Mouse (Mus musculus) CH12.LX (cell line): ENCODE data around the gene Nat9. TPM values are rescaled to one million over a fixed set of nuclear protein-coding genes. Genes with fewer than 3 reads are reported as not detected.

ENCODE experiments used
- DNase-seq: peaks from one replicate; pipeline ENCODE4 v3.0.0-alpha.2; 2013; ENCODE audit errors: extremely low read depth
- H3K27ac ChIP-seq: 2 replicates; pipeline ENCODE4 v1.5.1; 2012; ENCODE audit warnings: low read depth, mild to moderate bottlenecking, control low read depth, moderate library complexity; ENCODE audit not compliant: insufficient read depth
- H3K27me3 ChIP-seq: replicated peaks from 2 replicates; pipeline ENCODE3; 2012; ENCODE audit warnings: inconsistent platforms
- H3K36me3 ChIP-seq, 2 experiments: replicated peaks in 1 of 2; 2 replicates each; pipeline versions ENCODE3 to v1.6.1; 2012; ENCODE audit warnings: inconsistent platforms in 1 of 2, low read length in 1 of 2, mild to moderate bottlenecking in 1 of 2, mixed read lengths in 1 of 2, moderate library complexity in 1 of 2; ENCODE audit not compliant: control insufficient read depth in 1 of 2, insufficient read depth in 1 of 2
- H3K4me1 ChIP-seq, 2 experiments: 2 replicates each; pipeline ENCODE4 v1.6.1; 2012; ENCODE audit warnings: inconsistent platforms in 1 of 2, moderate library complexity in 1 of 2; ENCODE audit not compliant: insufficient read depth in 2 of 2, control insufficient read depth in 1 of 2
- H3K4me2 ChIP-seq: 2 replicates; pipeline ENCODE4 v1.6.1; 2012; ENCODE audit warnings: low read depth, mild to moderate bottlenecking, control low read depth; ENCODE audit not compliant: poor library complexity, insufficient read depth, severe bottlenecking
- H3K4me3 ChIP-seq, 3 experiments: fragments of 150-350 bp in 1 of 3; sonication (generic) in 1 of 3; replicated peaks in 1 of 3; 2 replicates each; pipeline versions ENCODE3 to v1.5.1; 2011 to 2012; ENCODE audit warnings: low read depth in 2 of 3, low read length in 2 of 3, mild to moderate bottlenecking in 2 of 3, moderate library complexity in 2 of 3, control low read depth in 1 of 3, improper control_type of control experiment in 1 of 3, inconsistent platforms in 1 of 3, mixed read lengths in 1 of 3; ENCODE audit not compliant: poor library complexity in 1 of 3
- H3K79me2 ChIP-seq: replicated peaks from 2 replicates; pipeline ENCODE4 v1.6.1; 2012; ENCODE audit warnings: mild to moderate bottlenecking, moderate library complexity; ENCODE audit not compliant: control insufficient read depth, poor library complexity, insufficient read depth, severe bottlenecking; ENCODE audit errors: extremely low read depth
- H3K9ac ChIP-seq: 2 replicates; pipeline ENCODE4 v1.6.1; 2012; ENCODE audit warnings: low read depth, mild to moderate bottlenecking, control low read depth, moderate library complexity; ENCODE audit not compliant: insufficient read depth
- H3K9me3 ChIP-seq: replicated peaks from 2 replicates; pipeline ENCODE3; 2012; ENCODE audit warnings: low read length, inconsistent platforms, mixed read lengths
- BHLHE40 ChIP-seq: IDR thresholded peaks from 2 replicates; pipeline ENCODE4 v1.6.1; 2011; ENCODE audit warnings: mild to moderate bottlenecking, low read depth, low read length, improper control_type of control experiment
- CHD1 ChIP-seq: IDR thresholded peaks from 2 replicates; pipeline ENCODE4 v1.6.1; 2012; ENCODE audit warnings: low read depth, low read length, improper control_type of control experiment, inconsistent platforms
- CHD2 ChIP-seq: IDR thresholded peaks from 2 replicates; pipeline ENCODE4 v1.6.1; 2011; ENCODE audit warnings: low read length, improper control_type of control experiment
- CTCF ChIP-seq, 2 experiments: IDR thresholded peaks in 1 of 2; conservative IDR thresholded peaks in 1 of 2; 2 replicates each; pipeline ENCODE4 v1.5.1; 2011 to 2012; ENCODE audit warnings: low read depth in 2 of 2, low read length in 2 of 2, improper control_type of control experiment in 1 of 2, inconsistent platforms in 1 of 2, mild to moderate bottlenecking in 1 of 2, moderate library complexity in 1 of 2
- E2F4 ChIP-seq: IDR thresholded peaks from 2 replicates; pipeline ENCODE4 v1.6.1; 2011; ENCODE audit warnings: low read depth, low read length, improper control_type of control experiment; ENCODE audit not compliant: insufficient replicate concordance
- ELF1 ChIP-seq: IDR thresholded peaks from 2 replicates; pipeline ENCODE4 v1.6.1; 2014; ENCODE audit warnings: low read depth, mild to moderate bottlenecking, inconsistent platforms, low read length, improper control_type of control experiment
- EP300 ChIP-seq: IDR thresholded peaks from 2 replicates; pipeline ENCODE4 v1.6.1; 2011; ENCODE audit warnings: low read length, improper control_type of control experiment
- ETS1 ChIP-seq: conservative IDR thresholded peaks from 2 replicates; pipeline ENCODE4 v1.6.1; 2012; ENCODE audit warnings: low read depth, mild to moderate bottlenecking, inconsistent platforms, low read length, improper control_type of control experiment, moderate library complexity
- GABPA ChIP-seq: IDR thresholded peaks from 2 replicates; pipeline ENCODE4 v1.6.1; 2012; ENCODE audit warnings: low read depth, low read length, improper control_type of control experiment, inconsistent platforms; ENCODE audit not compliant: insufficient replicate concordance
- HCFC1 ChIP-seq: IDR thresholded peaks from 2 replicates; pipeline ENCODE4 v1.6.1; 2012; ENCODE audit warnings: low read depth, mild to moderate bottlenecking, inconsistent platforms, low read length, improper control_type of control experiment
- IRF4 ChIP-seq: IDR thresholded peaks from 2 replicates; pipeline ENCODE4 v1.6.1; 2014; ENCODE audit warnings: low read depth, mild to moderate bottlenecking, inconsistent platforms, low read length, improper control_type of control experiment
- JUN ChIP-seq: IDR thresholded peaks from 2 replicates; pipeline ENCODE4 v1.6.1; 2011; ENCODE audit warnings: low read depth, mild to moderate bottlenecking, low read length, improper control_type of control experiment, moderate library complexity; ENCODE audit not compliant: insufficient read depth
- JUND ChIP-seq: conservative IDR thresholded peaks from 2 replicates; pipeline ENCODE4 v1.6.1; 2011; ENCODE audit warnings: low read depth, low read length, improper control_type of control experiment
- KAT2A ChIP-seq: IDR thresholded peaks from 2 replicates; pipeline ENCODE4 v1.6.1; 2012; ENCODE audit warnings: low read length, improper control_type of control experiment, inconsistent platforms; ENCODE audit not compliant: insufficient replicate concordance
- MAFK ChIP-seq: IDR thresholded peaks from 2 replicates; pipeline ENCODE4 v1.6.1; 2011; ENCODE audit warnings: low read length, improper control_type of control experiment; ENCODE audit not compliant: insufficient replicate concordance
- MAX ChIP-seq: IDR thresholded peaks from 2 replicates; pipeline ENCODE4 v1.6.1; 2011; ENCODE audit warnings: low read length, improper control_type of control experiment
- MAZ ChIP-seq: IDR thresholded peaks from 2 replicates; pipeline ENCODE4 v1.6.1; 2012; ENCODE audit warnings: low read depth, mild to moderate bottlenecking, inconsistent platforms, low read length, improper control_type of control experiment, moderate library complexity
- MEF2A ChIP-seq: IDR thresholded peaks from 2 replicates; pipeline ENCODE4 v1.6.1; 2014; ENCODE audit warnings: low read depth, mild to moderate bottlenecking, inconsistent platforms, low read length, improper control_type of control experiment, borderline replicate concordance
- MXI1 ChIP-seq: IDR thresholded peaks from 2 replicates; pipeline ENCODE4 v1.6.1; 2011; ENCODE audit warnings: mild to moderate bottlenecking, low read depth, low read length, improper control_type of control experiment
- MYC ChIP-seq: IDR thresholded peaks from 2 replicates; pipeline ENCODE4 v1.6.1; 2011; ENCODE audit warnings: low read depth, mild to moderate bottlenecking, improper control_type of control experiment, low read length
- NELFE ChIP-seq: IDR thresholded peaks from 2 replicates; pipeline ENCODE4 v1.6.1; 2011; ENCODE audit warnings: low read depth, low read length, improper control_type of control experiment
- NRF1 ChIP-seq: IDR thresholded peaks from 2 replicates; pipeline ENCODE4 v1.6.1; 2014; ENCODE audit warnings: low read depth, mild to moderate bottlenecking, inconsistent platforms, low read length, improper control_type of control experiment, moderate library complexity
- PAX5 ChIP-seq: IDR thresholded peaks from 2 replicates; pipeline ENCODE4 v1.6.1; 2012; ENCODE audit warnings: low read length, inconsistent platforms, mixed read lengths
- POLR2A ChIP-seq: IDR thresholded peaks from 2 replicates; pipeline ENCODE4 v1.6.1; 2011; ENCODE audit warnings: low read depth, mild to moderate bottlenecking, improper control_type of control experiment, low read length
- POLR2AphosphoS2 ChIP-seq: IDR thresholded peaks from 2 replicates; pipeline ENCODE4 v1.6.1; 2011; ENCODE audit warnings: low read depth, low read length, improper control_type of control experiment
- RAD21 ChIP-seq: IDR thresholded peaks from 2 replicates; pipeline ENCODE4 v1.6.1; 2011; ENCODE audit warnings: low read depth, mild to moderate bottlenecking, low read length, improper control_type of control experiment, moderate library complexity
- RCOR1 ChIP-seq: conservative IDR thresholded peaks from 2 replicates; pipeline ENCODE4 v1.6.1; 2012; ENCODE audit warnings: low read depth, mild to moderate bottlenecking, inconsistent platforms, low read length, improper control_type of control experiment
- SIN3A ChIP-seq: IDR thresholded peaks from 2 replicates; pipeline ENCODE4 v1.6.1; 2012; ENCODE audit warnings: low read length, improper control_type of control experiment, inconsistent platforms
- SMC3 ChIP-seq: IDR thresholded peaks from 2 replicates; pipeline ENCODE4 v1.6.1; 2011; ENCODE audit warnings: low read depth, low read length, improper control_type of control experiment
- TBP ChIP-seq: conservative IDR thresholded peaks from 2 replicates; pipeline ENCODE4 v1.6.1; 2011; ENCODE audit warnings: low read depth, low read length, improper control_type of control experiment
- TCF12 ChIP-seq: IDR thresholded peaks from 2 replicates; pipeline ENCODE4 v1.6.1; 2014; ENCODE audit warnings: low read depth, mild to moderate bottlenecking, inconsistent platforms, low read length, improper control_type of control experiment
- UBTF ChIP-seq: IDR thresholded peaks from 2 replicates; pipeline ENCODE4 v1.6.1; 2012; ENCODE audit warnings: low read depth, mild to moderate bottlenecking, inconsistent platforms, low read length, improper control_type of control experiment, moderate library complexity
- USF1 ChIP-seq: IDR thresholded peaks from 2 replicates; pipeline ENCODE4 v1.6.1; 2014; ENCODE audit warnings: low read depth, mild to moderate bottlenecking, inconsistent platforms, low read length, improper control_type of control experiment
- USF2 ChIP-seq: conservative IDR thresholded peaks from 2 replicates; pipeline ENCODE4 v1.6.1; 2011; ENCODE audit warnings: low read depth, low read length, improper control_type of control experiment
- ZC3H11A ChIP-seq: IDR thresholded peaks from 2 replicates; pipeline ENCODE4 v1.6.1; 2012; ENCODE audit warnings: low read depth, mild to moderate bottlenecking, inconsistent platforms, low read length, improper control_type of control experiment
- ZKSCAN1 ChIP-seq: IDR thresholded peaks from 2 replicates; pipeline ENCODE4 v1.6.1; 2012; ENCODE audit warnings: low read depth, inconsistent platforms, low read length, improper control_type of control experiment, borderline replicate concordance
- ZMIZ1 ChIP-seq: IDR thresholded peaks from 2 replicates; pipeline ENCODE4 v1.6.1; 2012; ENCODE audit warnings: low read depth, mild to moderate bottlenecking, inconsistent platforms, low read length, improper control_type of control experiment
- ZNF384 ChIP-seq: IDR thresholded peaks from 2 replicates; pipeline ENCODE4 v1.6.1; 2012; ENCODE audit warnings: low read depth, low read length, improper control_type of control experiment, inconsistent platforms
- dilution Hi-C: fragments of 300-500 bp; cut with MboI; formaldehyde crosslinking; loops from 2 replicates; pipeline ENCODE4 v1.14.3; 2020; ENCODE audit warnings: low sequenced_read_pairs; ENCODE audit not compliant: extremely low pct_unique_long_range_greater_than_20kb, extremely low pct_ligation_motif_present
- in situ Hi-C: fragments of 300-500 bp; cut with MboI; formaldehyde crosslinking; loops from 3 replicates; pipeline ENCODE4 v1.14.3; 2019; ENCODE audit warnings: low sequenced_read_pairs, low pct_ligation_motif_present, low pct_unique_long_range_greater_than_20kb, mixed read lengths
- polyA plus RNA-seq: library from polyadenylated mRNA; unstranded; fragments of >175 nt; gene quantifications from 2 replicates; pipeline ENCODE4 v1.2.1, GENCODE M21; 2012; ENCODE audit warnings: low read depth; ENCODE audit not compliant: insufficient read length
- total RNA-seq, 2 experiments: library from RNA; depleted of rRNA; stranded (reverse); fragments of 300-350 nt in 1 of 2; fragments of >200 nt in 1 of 2; gene quantifications; 2 replicates each; pipeline ENCODE4 v1.2.3; 2012 to 2014

Nat9 gene
- total and polyA plus RNA-seq, 3 experiments: 24.1 to 74.0 (median 30.6) TPM

- Histone ChIP-seq H3K4me3 (peak within 1 kb of the TSS; percentile 71 to 94 (median 82)), H3K27me3 (no peaks in the 10 kb centered on the region), H3K9ac (peak within 1 kb of the TSS; percentile 73), H3K4me1 (peaks cover 12 to 44% of the 10 kb centered on the region in 2 experiments), H3K27ac (peak within 1 kb of the TSS; percentile 57), H3K4me2 (peak within 1 kb of the TSS; percentile 83), H3K9me3 (no peaks in the 10 kb centered on the region), H3K79me2 (no peaks in the 10 kb centered on the region; the same call in 1 of the 2 replicates), H3K36me3 (peaks cover 29 to 60% of the 10 kb centered on the region in 2 experiments)
- dilution Hi-C loops (no loop called here), in situ Hi-C loops (no loop called here)
- TF ChIP-seq JUND: no peak
- 0 out of 2 replicates have a peak, but pooled peaks have one; percentile 22 for TF ChIP-seq POLR2AphosphoS2
- TF ChIP-seq SMC3: peak; percentile 38; the same call in 1 of the 2 replicates
- peak; percentile 83 for TF ChIP-seq TCF12
- no peak for TF ChIP-seq JUN
- TF ChIP-seq SIN3A: peak; percentile 98
- peak; percentile 27; the same call in 1 of the 2 replicates for TF ChIP-seq USF1
- peak; percentile 89 for TF ChIP-seq POLR2A
- TF ChIP-seq CTCF (conservative IDR thresholded peaks at IDR 0.05 in 1 of 2, IDR thresholded peaks at IDR 0.05 in 1 of 2; ENCODE audit: low read depth in 2 of 2, low read length in 2 of 2): peak in 1 of 2 experiments; percentile 39; a peak in 2 of 4 replicates
- TF ChIP-seq ELF1: peak; percentile 100
- no peak for TF ChIP-seq UBTF
- no peak for TF ChIP-seq EP300
- peak; percentile 79 for TF ChIP-seq MEF2A
- TF ChIP-seq IRF4: peak; percentile 51; the same call in 1 of the 2 replicates
- 0 out of 2 replicates have a peak, but pooled peaks have one; percentile 69 for TF ChIP-seq MAX
- TF ChIP-seq ZMIZ1: no peak; the same call in 1 of the 2 replicates
- peak; percentile 90 for TF ChIP-seq MAZ
- peak; percentile 88 for TF ChIP-seq NELFE
- no peak for TF ChIP-seq CHD1
- TF ChIP-seq USF2: no peak
- peak; percentile 32 for TF ChIP-seq BHLHE40
- TF ChIP-seq RAD21: peak; percentile 16
- peak; percentile 69 for TF ChIP-seq CHD2
- no peak for TF ChIP-seq E2F4
- no peak for TF ChIP-seq MAFK
- peak; percentile 44; the same call in 1 of the 2 replicates for TF ChIP-seq GABPA
- TF ChIP-seq ZNF384: no peak
- TF ChIP-seq KAT2A: peak; percentile 92; the same call in 1 of the 2 replicates
- no peak for TF ChIP-seq RCOR1
- peak; percentile 95 for TF ChIP-seq NRF1
- TF ChIP-seq TBP: no peak
- peak; percentile 95 for TF ChIP-seq HCFC1
- TF ChIP-seq ZC3H11A: no peak
- peak; percentile 94 for TF ChIP-seq MXI1
- no peak for TF ChIP-seq ETS1
- TF ChIP-seq PAX5: no peak
- no peak for TF ChIP-seq ZKSCAN1
- no peak for TF ChIP-seq MYC
- DNase-seq: peak; percentile 100
Observed at GRCm38 (mm10) chr11:115187224-115187639, 427 bp downstream of the Nat9 start, which contains the start of gene Tmem104. Gene Tmem104 (plus strand): TSS chr11:115187487.
